In genomic region chr13:44999211-44999610, GRCm38 (mm10) we compare ENCODE assay signal across 26 mouse cellular contexts. TPM values are rescaled to one million over a fixed set of nuclear protein-coding genes. Genes with fewer than 3 reads are reported as not detected.
DNase-seq lines count a peak whose midpoint lies in the region; ATAC-seq and TF ChIP-seq lines count a peak whose summit lies in the region.
"Had no signal": no experiment of that assay in that cellular context is flagged by ENCODE, and none has a peak within 500 bp of the region (broad histone marks: within the 10 kb centered on the region; RNA-seq: fewer than 3 reads in every experiment).

No protein-coding gene starts in this region.

- peaks cover 13% of the 10 kb centered on the region for H3K36me3 ChIP-seq in heart, embryonic 14.5 days (ENCODE audit: control insufficient read depth, insufficient read depth, low read length)
- H3K36me3 ChIP-seq in heart, adult 2 months (ENCODE audit: control insufficient read depth, insufficient read depth, low read length): no peaks in the 10 kb centered on the region; the same call in 1 of the 2 replicates
- peaks cover 4% of the 10 kb centered on the region; the same call in 1 of the 2 replicates for H3K36me3 ChIP-seq in ES-Bruce4 (ENCODE audit: control insufficient read depth, insufficient read depth, low read length, poor library complexity, severe bottlenecking)
- H3K36me3 ChIP-seq in hindbrain, embryonic 10.5 days: peaks cover 7% of the 10 kb centered on the region
- H3K36me3 ChIP-seq: intestine, embryonic 15.5 days had no signal

- H3K79me2 ChIP-seq in heart, adult 2 months (replicated peaks; ENCODE audit: control insufficient read depth, insufficient read depth, low read length): peaks cover 1% of the 10 kb centered on the region; the same call in 1 of the 2 replicates

- H3K4me3 ChIP-seq in heart, embryonic 14.5 days (ENCODE audit: control insufficient read depth in 1 of 2, insufficient read depth in 1 of 2, low read depth in 1 of 2, low read length in 2 of 2): no peak overlapping the region
- H3K4me3 ChIP-seq in heart, adult 2 months: no peak overlapping the region
- no peak overlapping the region for H3K4me3 ChIP-seq in ES-Bruce4 (ENCODE audit: low read depth, low read length)
- H3K4me3 ChIP-seq in hindbrain, embryonic 10.5 days: no peak overlapping the region
- H3K4me3 ChIP-seq: embryonic facial prominence, embryonic 12.5 days; embryonic facial prominence, embryonic 15.5 days; gastrocnemius, adult 2 months; hindbrain, embryonic 13.5 days; intestine, embryonic 15.5 days; kidney, embryonic 15.5 days had no signal

- H3K4me1 ChIP-seq in heart, embryonic 14.5 days (ENCODE audit: control insufficient read depth in 2 of 2, insufficient read depth in 2 of 2, low read length in 2 of 2): peaks cover 13 to 34% of the 10 kb centered on the region in 2 experiments
- peaks cover 7% of the 10 kb centered on the region for H3K4me1 ChIP-seq in heart, adult 2 months (ENCODE audit: control insufficient read depth, insufficient read depth, low read length)
- no peaks in the 10 kb centered on the region for H3K4me1 ChIP-seq in ES-Bruce4 (ENCODE audit: control insufficient read depth, insufficient read depth, low read length)
- H3K4me1 ChIP-seq in hindbrain, embryonic 10.5 days (replicated peaks): peaks cover 28% of the 10 kb centered on the region
- H3K4me1 ChIP-seq: intestine, embryonic 15.5 days had no signal

- WGBS in heart, embryonic 14.5 days: 88% methylated on average over 12 of the region's 12 CpGs
- 84% methylated on average over 12 of the region's 12 CpGs for WGBS in heart, adult 2 months
- WGBS in hindbrain, embryonic 10.5 days: 93% methylated on average over 12 of the region's 12 CpGs

- no peak for TF ChIP-seq POLR2A in heart, adult 2 months (IDR thresholded peaks at IDR 0.05; ENCODE audit: insufficient read depth, low read depth, low read length)
- no peak for TF ChIP-seq POLR2A in ES-Bruce4 (IDR thresholded peaks at IDR 0.05; ENCODE audit: insufficient read depth, low read length)

- peak; percentile 93 for DNase-seq in heart, adult 11 months
- no peak for DNase-seq in heart, postnatal 36 days
- DNase-seq in heart, adult 2 months: no peak
- DNase-seq in hindbrain, embryonic 10.5 days (ENCODE audit: low spot score): no peak
- DNase-seq: adrenal gland, adult 8-10 months; adrenal gland, postnatal 25 days; B cell, adult 2 months; cerebellum, adult 18-20 months; cerebellum, adult 9-10 months; cerebellum, postnatal 14 days; forebrain, postnatal 0 days; gastrocnemius, adult 2 months; gastrocnemius, postnatal 14 days; kidney, adult 11 months; kidney, adult 8-10 months had no signal

- TF ChIP-seq EP300 in heart, adult 2 months (IDR thresholded peaks at IDR 0.05; ENCODE audit: insufficient read depth, low read depth, low read length): no peak
- no peak for TF ChIP-seq EP300 in ES-Bruce4 (IDR thresholded peaks at IDR 0.05; ENCODE audit: insufficient read depth, low read depth, low read length)

- no peak for ATAC-seq in heart, embryonic 14.5 days (ENCODE audit: insufficient number of reproducible peaks, insufficient read depth, low FRiP score, low read depth)
- ATAC-seq: activated CD4-positive, CD25-positive, alpha-beta regulatory T cell, adult 4 months; forebrain, embryonic 14.5 days; forebrain, postnatal 0 days; hindbrain, embryonic 16.5 days; intestine, embryonic 15.5 days had no signal

- H3K4me2 ChIP-seq in heart, embryonic 14.5 days (ENCODE audit: low read length): peak overlapping the region; percentile 21; the same call in 1 of the 2 replicates
- H3K4me2 ChIP-seq: embryonic facial prominence, embryonic 12.5 days; embryonic facial prominence, embryonic 15.5 days; intestine, embryonic 15.5 days; kidney, embryonic 15.5 days had no signal

- no peaks in the 10 kb centered on the region for H3K27me3 ChIP-seq in heart, embryonic 14.5 days (ENCODE audit: control insufficient read depth, insufficient read depth, low read length)
- H3K27me3 ChIP-seq in heart, adult 2 months (ENCODE audit: control insufficient read depth, insufficient read depth, low read length): no peaks in the 10 kb centered on the region
- H3K27me3 ChIP-seq in ES-Bruce4 (ENCODE audit: control insufficient read depth, insufficient read depth, low read length, poor library complexity, severe bottlenecking): no peaks in the 10 kb centered on the region
- H3K27me3 ChIP-seq in hindbrain, embryonic 10.5 days (ENCODE audit: insufficient read depth, poor library complexity, severe bottlenecking): no peaks in the 10 kb centered on the region
- H3K27me3 ChIP-seq: CH12.LX; embryonic facial prominence, embryonic 12.5 days; embryonic facial prominence, embryonic 15.5 days; hindbrain, embryonic 13.5 days; intestine, embryonic 15.5 days; kidney, embryonic 15.5 days had no signal

- no peaks in the 10 kb centered on the region for H3K9me3 ChIP-seq in heart, embryonic 14.5 days (ENCODE audit: control insufficient read depth, low read length)
- H3K9me3 ChIP-seq in ES-Bruce4 (replicated peaks; ENCODE audit: control insufficient read depth, insufficient read depth, low read length, poor library complexity, severe bottlenecking): no peaks in the 10 kb centered on the region
- 0 out of 2 replicates have a peak, but pooled peaks cover 3% of the 10 kb centered on the region for H3K9me3 ChIP-seq in hindbrain, embryonic 10.5 days
- H3K9me3 ChIP-seq: embryonic facial prominence, embryonic 12.5 days; embryonic facial prominence, embryonic 15.5 days; hindbrain, embryonic 13.5 days; intestine, embryonic 15.5 days; kidney, embryonic 15.5 days had no signal

- H3K9ac ChIP-seq in heart, embryonic 14.5 days (ENCODE audit: low read length): no peak overlapping the region
- no peak overlapping the region for H3K9ac ChIP-seq in heart, adult 2 months (ENCODE audit: low read depth, low read length)
- no peak overlapping the region for H3K9ac ChIP-seq in ES-Bruce4 (ENCODE audit: low read depth, poor library complexity, severe bottlenecking)
- H3K9ac ChIP-seq: embryonic facial prominence, embryonic 12.5 days; embryonic facial prominence, embryonic 15.5 days; forebrain, postnatal 0 days; intestine, embryonic 15.5 days; kidney, embryonic 15.5 days had no signal

- peak overlapping the region; percentile 2 to 41; a peak in 1 of 4 replicates for H3K27ac ChIP-seq in heart, embryonic 14.5 days (replicated peaks in 1 of 2; ENCODE audit: control insufficient read depth in 1 of 2, insufficient read depth in 1 of 2, low read depth in 2 of 2, low read length in 2 of 2)
- H3K27ac ChIP-seq in heart, adult 2 months: no peak overlapping the region
- H3K27ac ChIP-seq in ES-Bruce4 (ENCODE audit: insufficient read depth, low read length): no peak overlapping the region
- no peak overlapping the region for H3K27ac ChIP-seq in hindbrain, embryonic 10.5 days
- H3K27ac ChIP-seq: embryonic facial prominence, embryonic 12.5 days; embryonic facial prominence, embryonic 15.5 days; gastrocnemius, adult 2 months; hindbrain, embryonic 13.5 days; intestine, embryonic 15.5 days; kidney, embryonic 15.5 days had no signal

- no peak for TF ChIP-seq CTCF in heart, adult 2 months (IDR thresholded peaks at IDR 0.05)
- TF ChIP-seq CTCF in ES-Bruce4 (IDR thresholded peaks at IDR 0.05; ENCODE audit: low read depth, low read length): peak; percentile 10

- intact Hi-C loops in heart, postnatal 36 days (cut with DNase I): no loop called here
- intact Hi-C loops in heart, adult 2 months (cut with DNase I): no loop called here

RNA-seq across cellular contexts. Expression of gene Dtnbp1, which starts 2.7 kb away (rescaled TPM):
- total RNA-seq in heart, postnatal 36 days (2021): 100 to 1,000 TPM; 100 to 108 TPM
- 91.6 and 98.5 TPM in 2 replicates for polyA plus RNA-seq in heart, embryonic 14.5 days (2014; fragmentation: Nextera tagmentation; extraction: Ambion mirVana)
- 100 to 1,000 TPM; 107 to 139 TPM for total RNA-seq in heart, adult 2 months (2021)
- polyA plus RNA-seq in heart, adult 2 months (2012; rRNA removed): 122 and 163 TPM in 2 replicates
- 15.9 and 21.6 TPM in 2 replicates for polyA plus RNA-seq in ES-Bruce4 (2011; ENCODE audit: insufficient read depth, insufficient read length, low read depth, missing spikeins)
- 80.7 and 85.4 TPM in 2 replicates for polyA plus RNA-seq in hindbrain, embryonic 10.5 days (2016; fragmentation: Nextera tagmentation; extraction: Ambion mirVana)

Comparison
In these comparisons a context has a peak if more than half of its experiments do, and no peak if none do; other contexts are left out.
1. H3K27ac ChIP-seq: peak in heart, embryonic 14.5 days (2 of 2); none in heart, adult 2 months (single experiment), ES-Bruce4 (single experiment) and hindbrain, embryonic 10.5 days (single experiment).